Mouse (Mus musculus) bone marrow macrophage, adult 2 months (primary cell): Measurements from ENCODE around the gene Slc26a11.

ENCODE experiments used
- CTCF ChIP-seq: IDR thresholded peaks from 2 replicates; pipeline ENCODE4 v1.5.1; 2012; ENCODE audit warnings: low read depth, mild to moderate bottlenecking, low read length, moderate library complexity
- POLR2A ChIP-seq: IDR thresholded peaks from 2 replicates; pipeline ENCODE4 v1.6.1; 2012; ENCODE audit warnings: mild to moderate bottlenecking, low read depth, low read length, borderline replicate concordance

- TF ChIP-seq CTCF: no peak
- TF ChIP-seq POLR2A: no peak
Measured at GRCm38 (mm10) chr11:119362769-119363533, 7.6 kb downstream of the Slc26a11 start.
